Mouse (Mus musculus): ENCODE results near the gene Ccnh. TPM values are rescaled to one million over a fixed set of nuclear protein-coding genes. Genes with fewer than 3 reads are reported as not detected.

Ccnh gene
- 38.1 TPM for polyA plus RNA-seq (2014; fragmentation: Illumina TruSeq; extraction: RNeasy Lipid Tissue Mini Kit (QIAGEN cat#74804); ENCODE audit: low read depth, low replicate concordance)

DNA sequence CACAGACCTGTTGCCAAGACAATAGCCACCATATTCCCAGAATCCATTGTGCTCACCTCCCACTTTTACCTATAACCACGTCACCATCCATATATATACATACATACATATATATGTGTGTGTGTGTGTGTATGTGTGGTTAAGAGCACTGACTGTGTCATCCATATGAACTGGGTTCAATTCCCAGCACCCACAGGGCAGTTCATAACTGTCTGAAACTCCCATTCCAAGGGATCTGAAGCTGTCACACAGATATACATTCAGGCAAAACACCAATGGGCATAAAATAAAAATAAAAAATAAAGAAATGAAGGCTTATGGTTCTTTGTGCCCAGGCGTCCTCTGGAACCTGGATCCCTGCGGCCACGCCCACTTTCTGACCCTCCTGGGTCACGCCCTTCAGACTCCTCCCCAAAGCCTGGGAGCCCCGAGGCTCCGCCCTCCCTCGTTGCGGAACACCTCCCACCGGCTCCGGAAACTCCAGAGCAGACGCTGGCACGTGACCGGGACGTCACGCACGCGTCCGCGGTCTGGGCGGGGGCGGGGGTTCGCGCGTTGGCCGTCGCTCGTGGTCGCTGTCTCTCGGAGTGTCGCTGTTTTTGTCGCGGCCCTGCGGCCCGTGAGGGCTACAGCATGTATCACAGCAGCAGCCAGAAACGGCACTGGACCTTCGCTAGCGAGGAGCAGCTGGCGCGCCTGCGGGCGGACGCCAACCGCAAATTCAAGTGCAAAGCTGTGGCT, at the start of gene Ccnh:
Ccnh (plus strand) TSS at position 506 of the 741 bp plus-strand sequence.

Other genes with a start within 250 kb of the Ccnh start
- gene Rasa1, start 99.7 kb downstream of the Ccnh start, polyA plus RNA-seq (2014; fragmentation: Illumina TruSeq; extraction: RNeasy Lipid Tissue Mini Kit (QIAGEN cat#74804); ENCODE audit: low read depth, low replicate concordance): 33.9 TPM